Mouse (Mus musculus) large intestine, adult 2 months (tissue): ENCODE data around the gene Vsig2. TPM values are rescaled to one million over a fixed set of nuclear protein-coding genes. Genes with fewer than 3 reads are reported as not detected.

Source experiments
- DNase-seq: peaks from one replicate; pipeline ENCODE4 v3.0.0-alpha.2; 2012; ENCODE audit warnings: low read depth, low spot score
- WGBS: fragments of 180-500 bp; shearing (Covaris S2); methylation state at CpG from one replicate; pipeline ENCODE4 v1.1.7; 2018; 5-methylcytosine and 5-hydroxymethylcytosine counted together
- polyA plus RNA-seq: library from polyadenylated mRNA; depleted of rRNA; stranded (reverse); fragments of >200 nt; gene quantifications from 2 replicates; pipeline ENCODE4 v1.2.3, GENCODE M21; 2012

The Vsig2 gene
- polyA plus RNA-seq, 1 experiment: 2.3 TPM

DNA sequence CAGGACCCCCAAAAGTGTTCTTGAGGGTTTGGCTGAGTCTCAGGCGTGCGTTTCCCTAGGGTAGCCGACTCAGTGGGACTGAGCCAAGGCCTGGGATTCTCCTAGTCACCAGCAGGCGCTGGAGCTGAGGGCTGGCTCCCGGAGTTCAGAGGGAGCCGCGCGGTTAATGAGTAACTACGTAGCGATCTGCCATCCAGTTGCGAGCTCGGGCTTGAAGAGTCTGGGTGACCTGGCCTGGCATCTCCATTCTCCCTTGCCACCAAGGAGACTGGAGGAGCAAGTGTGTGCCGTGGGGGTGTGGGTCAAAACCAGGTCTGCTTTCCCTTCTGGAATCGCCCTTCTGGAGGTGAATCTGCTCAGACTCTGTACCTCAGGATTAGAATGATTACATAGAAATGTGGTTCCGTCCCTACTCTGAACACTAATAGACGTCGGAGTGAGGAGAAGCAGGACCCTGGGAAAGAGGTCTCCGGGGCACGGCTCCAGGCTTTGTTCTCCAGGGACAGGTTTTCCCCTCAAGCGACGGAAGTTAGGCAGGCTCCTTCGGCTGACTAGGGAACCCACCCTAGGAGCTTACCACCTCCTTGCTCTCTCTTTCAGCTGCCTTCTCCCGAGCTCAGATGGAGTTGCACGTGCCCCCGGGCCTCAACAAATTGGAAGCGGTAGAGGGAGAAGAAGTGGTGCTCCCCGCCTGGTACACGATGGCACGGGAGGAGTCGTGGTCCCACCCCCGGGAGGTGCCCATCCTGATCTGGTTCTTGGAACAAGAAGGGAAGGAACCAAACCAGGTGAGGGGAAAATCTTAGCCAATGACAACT lies 8.0 kb upstream of the Vsig2 start:
- peak; percentile 83 for DNase-seq
- WGBS: 4% methylated on average over 31 of the region's 31 CpGs

DNA sequence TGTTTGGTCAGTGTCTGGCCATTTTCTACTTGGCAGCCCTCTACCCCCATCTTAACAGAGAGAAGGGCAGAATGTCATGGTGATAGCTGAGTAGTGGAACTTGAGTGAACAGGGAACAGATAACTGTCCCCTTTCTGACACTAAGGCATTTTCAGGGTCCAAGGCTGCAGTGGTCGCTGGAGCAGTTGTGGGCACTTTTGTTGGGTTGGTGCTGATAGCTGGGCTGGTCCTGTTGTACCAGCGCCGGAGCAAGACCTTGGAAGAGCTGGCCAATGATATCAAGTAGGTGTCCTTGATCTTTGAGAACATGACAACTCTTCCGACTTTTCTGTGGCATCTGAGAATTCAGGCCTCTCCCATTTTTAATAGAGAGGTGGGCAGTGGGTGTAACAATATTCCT lies 2.2 kb upstream of the Vsig2 start:
- WGBS: 75% methylated on average over 4 of the region's 4 CpGs
- DNase-seq: no peak

DNA sequence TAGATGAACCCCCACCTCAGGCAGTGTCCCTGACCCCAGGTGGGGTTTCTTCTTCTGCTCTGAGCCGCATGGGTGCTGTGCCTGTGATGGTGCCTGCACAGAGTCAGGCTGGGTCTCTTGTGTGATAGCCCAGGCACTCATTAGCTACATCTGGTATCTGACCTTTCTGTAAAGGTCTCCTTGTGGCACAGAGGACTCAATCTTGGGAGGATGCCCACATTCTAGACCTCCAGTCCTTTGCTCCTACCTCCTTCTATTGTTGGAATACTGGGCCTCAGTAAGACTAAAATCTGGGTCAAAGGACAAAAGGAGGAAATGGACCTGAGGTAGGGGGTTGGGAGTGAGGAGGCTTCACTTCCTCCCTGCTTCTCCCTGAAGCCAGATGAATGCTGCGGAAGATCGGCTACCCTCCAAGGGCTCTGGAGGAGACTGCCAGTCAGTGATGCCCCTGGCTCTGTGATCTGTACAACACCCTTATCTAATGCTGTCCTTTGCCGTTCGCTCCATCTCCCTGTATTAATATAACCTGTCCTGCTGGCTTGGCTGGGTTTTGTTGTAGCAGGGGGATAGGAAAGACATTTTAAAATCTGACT lies 1.3 kb upstream of the Vsig2 start:
- no peak for DNase-seq
- WGBS: 91% methylated on average over 5 of the region's 5 CpGs

DNA sequence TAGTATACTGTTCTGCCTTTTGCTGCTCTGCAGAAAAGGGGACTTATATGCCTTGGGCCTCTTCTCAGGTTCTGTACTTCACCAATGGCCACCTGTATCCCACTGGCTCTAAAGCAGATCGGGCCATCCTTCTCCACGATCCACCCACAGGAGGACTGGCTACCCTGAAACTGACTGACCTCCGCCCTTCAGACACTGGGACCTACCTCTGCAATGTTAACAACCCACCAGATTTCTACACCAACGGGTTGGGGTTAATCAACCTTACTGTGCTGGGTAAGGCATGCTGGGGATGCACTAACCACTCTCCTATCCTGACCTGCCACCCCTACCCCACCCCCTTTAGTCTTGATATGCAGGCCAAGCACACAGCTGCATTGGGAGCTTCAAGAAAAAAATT lies 1.2 kb downstream of the Vsig2 start:
- DNase-seq: no peak
- 87% methylated on average over 4 of the region's 4 CpGs for WGBS

DNA sequence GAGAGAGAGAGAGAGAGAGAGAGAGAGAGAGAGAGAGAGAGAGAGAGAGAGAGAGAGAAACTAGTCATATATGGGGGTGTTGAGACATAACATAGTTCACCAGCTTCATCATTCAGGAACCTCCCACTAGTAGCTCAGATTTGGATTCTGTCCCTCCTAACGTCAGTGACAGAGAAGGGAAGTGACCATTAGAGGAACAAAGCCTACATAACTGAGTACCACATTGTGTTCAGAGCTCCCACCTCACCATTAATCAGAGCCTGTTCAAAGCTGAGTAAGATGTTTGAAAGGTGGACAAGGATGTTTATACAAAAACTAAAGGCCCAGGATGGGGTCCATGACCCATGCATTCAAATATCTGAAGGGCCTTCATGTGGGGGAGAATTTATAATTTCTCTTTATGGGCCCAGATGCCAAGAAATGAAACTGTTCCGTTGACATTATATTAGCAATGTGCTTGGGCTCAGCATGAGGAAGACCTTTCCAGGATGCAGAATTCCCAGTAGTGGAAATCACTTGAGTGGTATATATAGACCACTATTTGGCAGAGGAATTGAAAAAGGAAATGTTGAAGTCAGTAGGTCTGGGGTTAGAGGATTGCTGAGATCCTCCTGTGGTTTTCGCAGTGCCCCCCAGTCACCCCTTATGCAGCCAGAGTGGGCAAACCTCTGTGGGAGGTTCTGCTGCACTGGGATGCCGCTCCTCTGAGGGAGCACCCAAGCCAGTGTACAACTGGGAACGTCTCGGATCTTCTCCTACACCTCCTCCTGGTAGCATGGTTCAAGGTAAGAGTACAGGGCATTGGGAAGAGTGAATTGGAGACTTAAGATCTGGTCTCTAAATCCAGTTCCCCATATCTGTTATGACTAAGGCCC lies 1.9 kb downstream of the Vsig2 start:
- WGBS: 81% methylated on average over 6 of the region's 6 CpGs
- DNase-seq: no peak

DNA sequence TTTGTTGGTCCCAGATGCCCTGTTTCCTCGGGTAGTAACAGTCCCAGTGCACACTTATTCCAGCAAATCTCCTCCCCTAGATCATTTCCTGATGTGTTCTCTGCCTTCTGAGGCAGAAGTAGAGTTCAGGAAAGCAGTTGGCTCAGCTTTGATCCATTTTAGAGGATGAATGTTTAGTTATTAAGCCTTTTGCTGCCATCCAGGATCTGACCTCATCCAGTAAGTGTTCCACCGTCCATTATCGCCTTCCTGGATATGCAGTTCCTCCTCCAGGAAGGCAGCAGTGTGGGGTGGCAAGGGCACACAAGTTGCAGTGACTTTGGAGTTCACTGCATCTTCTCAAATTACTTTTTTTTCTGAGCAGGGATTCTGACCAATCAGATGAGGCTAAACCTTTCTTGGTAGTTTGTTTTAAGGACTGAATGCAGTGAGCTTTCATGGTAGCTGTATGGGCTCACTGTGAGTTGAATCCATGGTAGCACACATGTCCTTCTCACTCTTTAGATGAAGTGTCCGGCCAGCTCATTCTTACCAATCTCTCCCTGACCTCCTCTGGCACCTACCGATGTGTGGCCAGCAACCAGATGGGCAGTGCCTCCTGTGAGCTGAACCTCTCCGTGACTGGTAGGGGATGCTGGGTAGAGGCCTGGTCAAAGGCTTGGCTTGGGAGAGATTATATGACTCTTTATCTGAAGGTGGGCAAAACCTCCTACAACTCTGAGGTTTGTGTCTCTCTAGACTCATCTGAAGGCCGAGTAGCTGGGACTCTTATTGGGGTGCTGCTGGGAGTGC lies 3.0 kb downstream of the Vsig2 start:
- WGBS: 74% methylated on average over 7 of the region's 7 CpGs
- DNase-seq: no peak

DNA sequence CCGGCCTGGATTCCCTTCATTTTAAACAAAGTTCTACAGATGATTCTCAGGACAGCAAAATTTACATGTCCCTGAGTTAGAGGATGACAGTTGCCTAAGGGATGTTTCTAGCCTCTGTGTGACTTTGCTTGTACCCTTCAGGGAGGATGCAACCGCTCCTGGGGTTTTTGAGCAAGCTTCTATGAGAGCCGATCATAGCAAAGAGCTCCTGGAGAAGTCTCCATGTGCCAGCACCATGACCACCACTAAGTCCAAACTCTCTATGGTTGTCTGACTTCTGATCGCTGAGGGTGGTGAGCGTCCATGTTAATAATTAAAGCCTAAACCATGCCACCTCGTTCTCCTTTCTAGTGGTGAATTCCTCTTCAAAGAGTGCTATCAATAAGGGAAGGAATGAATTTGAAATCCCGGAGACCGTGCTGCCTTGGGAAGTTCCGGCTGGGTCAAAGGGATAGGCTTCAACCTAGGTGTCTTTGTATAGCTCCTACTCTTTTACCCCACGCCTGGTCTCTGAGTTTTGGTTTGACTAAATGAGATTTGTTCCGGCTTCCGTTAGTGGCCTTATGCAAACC lies 4.9 kb downstream of the Vsig2 start:
- no peak for DNase-seq
- 37% methylated on average over 12 of the region's 12 CpGs for WGBS

DNA sequence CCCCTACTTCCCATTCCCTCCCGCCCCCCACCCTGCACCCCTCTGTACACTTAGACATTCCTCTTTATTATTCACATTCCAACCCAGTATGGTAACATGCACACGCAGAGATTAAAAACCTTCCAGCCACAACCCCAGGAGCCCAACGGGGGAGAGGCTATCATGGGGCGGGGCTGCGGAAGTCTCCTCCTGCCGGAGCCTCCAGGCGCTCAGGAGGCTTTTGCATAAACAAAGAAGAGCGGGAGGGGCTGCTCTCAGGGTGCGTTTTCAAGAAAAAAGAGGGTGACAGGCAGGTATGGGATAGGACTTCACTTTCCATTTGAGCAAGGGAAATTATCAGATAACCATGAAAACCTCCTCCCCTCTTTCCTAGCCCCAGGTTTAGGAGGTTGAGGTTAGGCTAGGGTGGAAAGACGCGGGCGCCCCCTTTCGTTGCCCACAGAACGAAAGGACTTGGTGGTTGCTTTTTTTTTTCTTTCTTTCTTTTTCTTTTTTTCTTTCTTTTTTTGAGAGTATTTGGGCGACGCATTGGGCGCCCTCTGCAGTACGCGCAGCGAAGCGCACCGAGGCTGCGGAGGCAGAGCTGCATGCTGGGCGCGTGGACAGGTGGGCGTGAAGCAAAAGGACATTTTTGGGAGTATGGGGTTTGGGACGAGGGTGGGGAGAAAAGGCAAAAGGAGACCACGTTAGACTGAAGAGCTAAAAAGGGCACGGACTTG lies 5.6 kb downstream of the Vsig2 start:
- peak; percentile 11 for DNase-seq

DNA sequence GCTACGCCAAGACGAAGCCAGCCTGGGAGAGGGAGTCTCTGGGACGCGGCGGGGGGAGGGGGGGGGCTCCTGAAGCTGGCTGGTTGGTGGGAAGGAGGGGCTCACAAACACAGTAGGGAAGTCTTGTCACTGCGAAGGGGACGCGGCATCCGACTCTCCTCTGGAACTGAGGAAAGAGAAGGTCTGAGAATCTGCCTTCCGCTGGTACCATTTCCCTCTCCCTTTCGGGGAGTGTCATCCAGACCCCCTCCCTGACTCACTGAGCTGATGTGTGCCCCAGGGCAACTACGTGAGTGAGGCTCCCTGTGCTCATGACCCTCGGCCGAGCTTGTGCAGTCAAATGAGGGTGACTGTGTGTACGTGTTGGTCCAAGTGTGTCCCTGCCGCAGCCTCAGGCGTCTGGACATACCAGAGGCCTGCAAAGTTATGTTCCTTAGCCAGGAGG lies 6.1 kb downstream of the Vsig2 start:
- WGBS: 27% methylated on average over 17 of the region's 17 CpGs
- DNase-seq: no peak

More for the DNA sequence above, 5.6 kb downstream of the Vsig2 start:
- WGBS: 4% methylated on average over 29 of the region's 29 CpGs

DNA sequence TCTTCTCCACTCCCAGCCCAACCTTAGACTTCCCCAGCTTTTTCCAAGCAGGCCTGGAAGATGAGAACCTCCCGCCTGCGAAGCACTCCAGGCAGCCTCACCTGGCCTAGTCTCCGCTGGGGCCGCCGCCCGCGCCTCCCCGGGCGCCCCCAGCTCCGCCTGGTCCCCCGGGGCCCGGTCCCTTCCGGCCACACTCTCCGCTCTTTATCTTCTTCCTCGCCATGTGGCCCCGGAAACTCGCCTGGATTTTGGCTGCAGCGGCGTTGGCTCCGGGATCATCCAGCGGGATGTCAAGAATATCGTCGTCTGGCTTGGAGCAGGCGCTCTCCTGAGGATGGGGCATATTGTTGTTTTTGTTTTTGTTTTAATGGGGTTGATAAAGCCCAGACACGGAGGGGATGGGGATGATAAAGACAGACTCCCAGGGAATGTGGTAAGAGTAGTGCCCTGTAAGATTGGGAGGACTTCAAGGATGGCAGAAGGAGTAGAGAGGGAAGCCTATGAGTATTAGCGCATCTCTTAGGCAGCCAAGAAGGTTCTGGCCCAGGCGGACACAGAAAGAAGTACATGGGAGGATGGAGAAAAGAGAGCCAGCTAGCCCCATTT lies 6.9 kb downstream of the Vsig2 start:
- WGBS: 48% methylated on average over 27 of the region's 27 CpGs
- no peak for DNase-seq

DNA sequence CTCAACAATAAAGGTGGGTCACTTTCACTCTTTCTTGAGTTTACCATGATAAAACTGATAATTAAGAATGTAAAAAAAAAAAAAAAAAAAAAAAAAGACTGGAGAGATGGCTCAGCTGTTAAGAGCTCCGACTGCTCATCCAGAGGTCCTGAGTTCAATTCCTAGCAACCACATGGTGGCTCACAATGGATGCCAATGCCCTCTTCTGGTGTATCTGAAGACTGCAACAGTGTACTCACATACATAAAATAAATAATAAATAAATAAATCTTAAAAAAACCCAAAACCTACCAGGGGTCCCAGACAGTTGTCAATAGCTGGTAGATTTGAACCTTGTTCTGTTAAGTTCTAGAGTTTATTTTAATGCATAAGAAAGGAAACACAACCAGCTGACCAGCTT lies 7.8 kb downstream of the Vsig2 start:
- DNase-seq: no peak
- 57% methylated on average over 1 of the region's 1 CpGs for WGBS

DNA sequence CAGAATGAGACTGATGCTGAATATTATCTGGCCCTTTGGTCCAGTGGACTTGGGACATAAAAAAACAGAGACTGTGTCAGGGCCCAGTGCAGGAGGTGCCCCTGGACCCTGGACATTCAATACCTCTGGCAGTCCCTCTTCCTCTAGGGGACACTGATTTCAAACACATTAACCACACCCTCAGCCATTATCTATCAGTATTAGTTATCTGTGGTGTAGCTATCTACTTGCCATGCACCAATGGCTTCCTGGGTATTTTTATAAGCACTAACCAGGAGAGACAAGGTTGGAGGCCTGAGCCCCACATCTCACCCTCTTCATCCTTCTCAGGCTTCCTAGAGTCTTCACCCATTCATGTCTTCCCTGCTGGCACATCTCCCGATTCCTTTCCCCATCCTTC lies 11.4 kb downstream of the Vsig2 start:
- no peak for DNase-seq
- 53% methylated on average over 1 of the region's 1 CpGs for WGBS

DNA sequence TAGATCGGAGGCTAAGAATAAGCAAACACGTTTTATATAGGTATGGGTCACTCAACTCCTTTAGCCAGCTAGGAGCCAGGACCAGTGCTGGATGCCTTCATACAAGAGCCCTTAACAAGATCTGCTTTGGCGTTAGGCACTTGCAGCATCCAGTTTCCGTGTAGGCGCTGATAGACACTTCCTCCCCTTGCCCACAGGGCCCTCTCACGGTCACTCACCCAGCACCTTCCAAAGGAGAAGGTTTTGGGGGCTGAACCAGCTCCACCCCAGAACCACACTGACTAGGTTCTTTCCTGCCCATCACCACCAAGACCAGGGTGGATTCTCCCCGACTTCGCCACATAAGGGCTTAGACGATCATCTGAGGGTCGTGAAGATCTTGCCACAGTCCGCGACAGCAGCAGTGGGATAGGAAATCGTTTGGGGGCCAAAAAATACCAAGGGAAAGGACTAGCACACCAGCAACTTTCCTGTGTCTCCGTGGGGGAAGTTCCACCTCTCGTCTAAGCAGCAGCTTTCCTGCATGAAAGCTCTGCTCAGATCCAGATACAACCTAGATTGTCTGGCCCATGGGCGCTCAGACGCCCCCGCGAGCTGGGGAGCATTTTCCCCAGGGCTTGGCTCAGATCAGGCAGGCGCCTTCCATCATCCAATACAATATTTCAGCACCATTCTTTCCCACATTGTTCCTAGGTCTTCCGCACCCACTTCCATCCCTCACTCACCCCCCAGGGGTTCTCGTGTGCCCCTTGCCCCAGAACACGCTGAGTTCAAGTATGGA lies 12.9 kb downstream of the Vsig2 start:
- WGBS: 5% methylated on average over 23 of the region's 23 CpGs
- no peak for DNase-seq

DNA sequence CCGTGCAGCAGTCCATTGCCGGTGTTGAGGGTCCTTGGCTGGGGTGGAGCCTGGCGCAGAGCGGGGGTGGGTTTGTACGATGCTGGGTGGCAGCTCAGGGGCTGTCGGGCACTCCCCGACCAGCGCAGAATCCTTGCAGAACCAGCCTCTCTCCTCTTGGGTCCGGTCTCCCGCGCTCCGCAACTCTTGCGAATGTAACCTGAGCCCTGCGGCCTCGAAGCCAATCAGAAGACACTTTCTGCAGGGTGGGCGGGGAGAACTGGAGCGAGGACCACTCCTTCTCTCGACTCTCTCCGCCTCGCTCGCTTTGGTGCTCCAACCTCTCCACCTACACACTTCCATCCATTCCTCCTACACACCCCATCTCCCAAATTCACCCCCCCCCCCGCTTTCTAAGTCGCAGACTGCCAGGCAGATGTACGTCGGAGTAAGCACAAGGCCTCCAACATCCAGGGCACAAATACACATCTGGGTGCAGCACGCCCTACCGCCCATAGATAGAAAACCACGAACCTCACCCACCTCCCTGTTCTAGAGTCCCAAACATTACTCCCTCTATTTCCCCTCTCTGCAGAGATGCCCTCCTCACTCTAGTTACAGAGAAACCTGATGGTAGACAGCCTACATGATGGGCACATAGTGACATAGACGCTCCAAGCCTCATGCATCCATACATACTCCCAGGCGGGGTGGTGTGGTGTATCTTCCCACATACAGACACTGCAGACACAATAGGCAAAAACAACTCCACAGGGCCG lies 13.7 kb downstream of the Vsig2 start, which contains the start of gene Nrgn:
Gene Nrgn (minus strand): TSS at position 369 of the 758 bp plus-strand sequence.
- peak; percentile 39 for DNase-seq
- WGBS: 5% methylated on average over 31 of the region's 31 CpGs

DNA sequence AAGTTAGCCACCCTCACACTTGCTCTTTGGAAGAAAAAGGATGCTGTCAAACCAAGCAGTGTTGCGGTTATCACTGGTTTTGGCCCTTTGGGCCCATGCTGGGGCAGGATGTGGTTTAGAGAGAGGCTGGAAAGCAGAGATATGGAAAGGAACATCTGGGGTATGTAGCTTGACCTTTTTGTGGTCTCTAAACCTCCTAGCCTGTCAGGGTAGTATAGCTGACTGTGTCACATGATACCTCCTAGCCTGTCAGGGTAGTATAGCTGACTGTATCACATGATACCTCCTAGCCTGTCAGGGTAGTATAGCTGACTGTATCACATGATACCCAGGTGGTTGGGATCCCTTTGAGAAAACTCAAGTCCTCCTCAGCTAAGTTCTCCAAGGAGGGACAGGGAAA lies 15.2 kb downstream of the Vsig2 start:
- WGBS: 82% methylated on average over 1 of the region's 1 CpGs

DNA sequence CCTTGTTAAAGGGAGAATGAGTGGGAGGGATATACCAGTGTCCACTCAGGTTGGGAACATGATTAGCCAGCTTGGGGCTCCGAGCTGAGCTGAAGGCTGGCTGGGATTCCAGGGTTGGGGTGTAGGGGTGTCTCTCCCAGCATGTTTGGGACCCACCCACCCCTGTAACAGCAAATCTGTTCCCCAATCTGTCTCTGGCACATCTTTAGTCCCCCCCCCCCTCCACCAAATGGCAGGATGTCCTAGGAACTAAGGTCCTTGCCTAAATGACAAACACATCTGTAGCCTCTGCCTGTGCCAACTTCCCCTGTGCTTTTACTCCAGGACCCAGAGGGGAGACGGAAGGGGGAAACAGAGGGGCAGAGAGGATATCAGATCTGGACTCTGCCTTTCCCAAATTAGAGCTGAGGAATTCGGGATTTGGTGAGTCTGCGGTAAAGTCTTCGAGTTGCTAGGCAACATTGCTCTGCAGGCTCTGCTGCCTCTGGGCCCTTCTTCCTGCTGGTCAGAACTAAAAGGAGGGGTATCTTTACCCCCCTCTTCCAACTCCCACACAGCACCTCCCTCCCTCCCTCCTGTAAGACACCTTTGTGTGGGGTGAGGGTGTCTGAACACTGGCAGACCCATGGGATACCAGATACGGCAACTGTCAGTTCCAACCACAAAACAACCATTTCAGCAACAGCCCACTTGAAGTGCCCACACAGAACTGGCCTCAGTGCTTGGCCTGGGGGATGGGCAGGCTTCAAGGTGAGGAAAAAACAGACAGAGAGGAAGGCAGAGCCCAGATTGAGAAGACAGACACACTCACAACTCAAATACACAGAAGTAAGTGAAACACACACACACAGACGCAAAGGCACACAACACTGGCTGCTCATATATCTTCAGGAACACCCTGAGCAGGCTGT lies 16.0 kb downstream of the Vsig2 start, which contains the start of gene Siae:
Gene Siae (plus strand): TSS at position 861 of the 911 bp plus-strand sequence.
- WGBS: 40% methylated on average over 7 of the region's 7 CpGs
- no peak for DNase-seq

More for the DNA sequence above, 15.2 kb downstream of the Vsig2 start:
- DNase-seq: no peak
